Mouse (Mus musculus) midbrain, embryonic 11.5 days (tissue): ENCODE data around the gene Tex44. TPM values are rescaled to one million over a fixed set of nuclear protein-coding genes. Genes with fewer than 3 reads are reported as not detected.

ENCODE experiments used
- ATAC-seq: fragments of 200-750 bp; cut with Nextera tagmentation; 2 replicates; pipeline ENCODE4 v1.8.0; 2017; ENCODE audit warnings: moderate TSS enrichment, moderate library complexity; ENCODE audit not compliant: low FRiP score
- DNase-seq: peaks from one replicate; pipeline ENCODE4 v3.0.0; 2015; ENCODE audit warnings: low spot score; ENCODE audit errors: missing footprints
- H3K27ac ChIP-seq: fragments of 300-500 bp; sonication (generic); 2 replicates; pipeline ENCODE4 v1.5.1; 2014; ENCODE audit warnings: low read depth, low read length
- H3K27me3 ChIP-seq: fragments of 300-500 bp; sonication (generic); 2 replicates; pipeline ENCODE4 v1.6.1; 2014; ENCODE audit warnings: mild to moderate bottlenecking, low read length, moderate library complexity, mixed read lengths; ENCODE audit not compliant: control insufficient read depth, insufficient read depth
- H3K36me3 ChIP-seq: fragments of 300-500 bp; sonication (generic); 2 replicates; pipeline ENCODE4 v1.6.1; 2014; ENCODE audit warnings: mild to moderate bottlenecking, low read length, moderate library complexity, mixed read lengths; ENCODE audit not compliant: control insufficient read depth, insufficient read depth
- H3K4me1 ChIP-seq: fragments of 300-500 bp; sonication (generic); 2 replicates; pipeline ENCODE4 v1.6.1; 2014; ENCODE audit warnings: low read length; ENCODE audit not compliant: control insufficient read depth, insufficient read depth
- H3K4me2 ChIP-seq: fragments of 300-500 bp; sonication (generic); 2 replicates; pipeline ENCODE4 v1.6.1; 2014; ENCODE audit warnings: mild to moderate bottlenecking, moderate library complexity
- H3K4me3 ChIP-seq: fragments of 300-500 bp; sonication (generic); 2 replicates; pipeline ENCODE4 v1.5.1; 2014; ENCODE audit warnings: low read depth, low read length
- H3K9ac ChIP-seq: fragments of 300-500 bp; sonication (generic); 2 replicates; pipeline ENCODE4 v1.6.1; 2014; ENCODE audit warnings: low read length
- H3K9me3 ChIP-seq: fragments of 300-500 bp; sonication (generic); 2 replicates; pipeline ENCODE4 v1.6.1; 2016; ENCODE audit warnings: low read length; ENCODE audit not compliant: control insufficient read depth
- WGBS: fragments of 180-500 bp; shearing (Covaris S2); extraction: QIAGEN DNeasy Blood & Tissue Kit; methylation state at CpG from one replicate; pipeline ENCODE4 v1.1.7; 2014; 5-methylcytosine and 5-hydroxymethylcytosine counted together
- polyA plus RNA-seq: library from polyadenylated mRNA; unstranded; fragments of >200 nt; fragmentation: Nextera tagmentation; extraction: Ambion mirVana; gene quantifications from 2 replicates; pipeline ENCODE4 v1.2.1, GENCODE M21; 2014

Gene Tex44
- polyA plus RNA-seq, 1 experiment from 2014 or later, result not detected

- Histone ChIP-seq H3K9ac (0 out of 2 replicates have a peak overlapping the region, but pooled peaks have one; percentile 17), H3K4me2 (no peak overlapping the region), H3K36me3 (no peaks in the 10 kb centered on the region), H3K4me1 (peaks cover 34% of the 10 kb centered on the region), H3K27ac (no peak overlapping the region), H3K9me3 (no peaks in the 10 kb centered on the region), H3K27me3 (no peaks in the 10 kb centered on the region), H3K4me3 (no peak overlapping the region)
- 32% methylated on average over 8 of the region's 8 CpGs for WGBS
- ATAC-seq (no peak), DNase-seq (no peak)
Observed at GRCm38 (mm10) chr1:86439487-86440170, 13.5 kb downstream of the Tex44 start.

DNA sequence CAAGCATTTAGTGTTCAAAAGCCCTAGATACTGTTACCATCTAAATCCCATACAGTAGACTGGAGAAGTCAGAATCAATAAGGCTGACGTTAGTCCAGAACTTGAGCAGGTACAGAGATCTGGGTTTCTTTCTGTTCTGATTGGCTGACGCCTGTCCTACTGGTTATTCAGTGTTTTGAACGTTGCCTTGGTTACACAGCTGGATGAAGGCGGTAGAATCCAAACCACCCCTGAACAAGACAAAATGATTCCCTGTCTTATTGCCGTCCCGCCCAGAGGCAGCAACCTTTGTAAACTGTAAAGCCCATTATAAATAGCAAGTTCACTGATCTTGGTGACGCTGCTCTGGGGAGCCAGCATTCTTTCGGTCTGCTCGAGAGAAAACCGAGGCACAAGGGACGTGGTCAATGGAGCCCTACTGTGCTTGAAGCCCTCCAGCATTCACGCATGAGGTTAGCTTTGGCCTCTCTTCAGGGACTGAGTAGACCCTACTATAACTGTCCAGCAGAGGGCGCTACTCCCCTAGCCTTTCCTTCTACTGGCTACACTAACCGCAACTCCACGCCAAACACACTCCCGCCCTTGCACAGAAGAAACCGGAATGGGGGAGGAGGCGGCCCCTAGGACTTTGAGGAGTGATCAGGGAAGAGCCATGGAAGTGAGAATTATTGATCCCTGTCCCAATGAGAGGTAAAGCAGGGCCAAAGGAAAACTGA lies 14.2 kb downstream of the Tex44 start:
- DNase-seq, result peak; percentile 99
- Histone ChIP-seq H3K9ac (peak overlapping the region; percentile 97; the same call in 1 of the 2 replicates), H3K36me3 (no peaks in the 10 kb centered on the region), H3K27me3 (no peaks in the 10 kb centered on the region), H3K4me2 (peak overlapping the region; percentile 81), H3K9me3 (no peaks in the 10 kb centered on the region), H3K4me1 (peaks cover 27% of the 10 kb centered on the region), H3K4me3 (peak overlapping the region; percentile 44), H3K27ac (peak overlapping the region; percentile 99; the same call in 1 of the 2 replicates)
- ATAC-seq, result peak; percentile 77
- 3% methylated on average over 18 of the region's 18 CpGs for WGBS

GRCm38 (mm10) chr1:86440887-86441723 lies 15.0 kb downstream of the Tex44 start:
- Histone ChIP-seq H3K36me3 (no peaks in the 10 kb centered on the region), H3K4me2 (peak overlapping the region; percentile 81), H3K9ac (peak overlapping the region; percentile 97), H3K9me3 (no peaks in the 10 kb centered on the region), H3K27me3 (no peaks in the 10 kb centered on the region), H3K4me1 (peaks cover 21% of the 10 kb centered on the region), H3K27ac (peak overlapping the region; percentile 99), H3K4me3 (peak overlapping the region; percentile 44)
- ATAC-seq (peak; percentile 41), DNase-seq (peak; percentile 96)
- under 1% methylated on average over 23 of the region's 29 CpGs for WGBS

GRCm38 (mm10) chr1:86441724-86441979 lies 15.5 kb downstream of the Tex44 start:
- Histone ChIP-seq H3K27ac (peak overlapping the region; percentile 99), H3K4me2 (peak overlapping the region; percentile 81), H3K4me3 (peak overlapping the region; percentile 44), H3K9me3 (no peaks in the 10 kb centered on the region), H3K4me1 (peaks cover 21% of the 10 kb centered on the region), H3K27me3 (no peaks in the 10 kb centered on the region), H3K9ac (peak overlapping the region; percentile 97), H3K36me3 (no peaks in the 10 kb centered on the region)
- 0% methylated on average over 5 of the region's 5 CpGs for WGBS
- ATAC-seq (no peak; the same call in 1 of the 2 replicates), DNase-seq (no peak)

DNA sequence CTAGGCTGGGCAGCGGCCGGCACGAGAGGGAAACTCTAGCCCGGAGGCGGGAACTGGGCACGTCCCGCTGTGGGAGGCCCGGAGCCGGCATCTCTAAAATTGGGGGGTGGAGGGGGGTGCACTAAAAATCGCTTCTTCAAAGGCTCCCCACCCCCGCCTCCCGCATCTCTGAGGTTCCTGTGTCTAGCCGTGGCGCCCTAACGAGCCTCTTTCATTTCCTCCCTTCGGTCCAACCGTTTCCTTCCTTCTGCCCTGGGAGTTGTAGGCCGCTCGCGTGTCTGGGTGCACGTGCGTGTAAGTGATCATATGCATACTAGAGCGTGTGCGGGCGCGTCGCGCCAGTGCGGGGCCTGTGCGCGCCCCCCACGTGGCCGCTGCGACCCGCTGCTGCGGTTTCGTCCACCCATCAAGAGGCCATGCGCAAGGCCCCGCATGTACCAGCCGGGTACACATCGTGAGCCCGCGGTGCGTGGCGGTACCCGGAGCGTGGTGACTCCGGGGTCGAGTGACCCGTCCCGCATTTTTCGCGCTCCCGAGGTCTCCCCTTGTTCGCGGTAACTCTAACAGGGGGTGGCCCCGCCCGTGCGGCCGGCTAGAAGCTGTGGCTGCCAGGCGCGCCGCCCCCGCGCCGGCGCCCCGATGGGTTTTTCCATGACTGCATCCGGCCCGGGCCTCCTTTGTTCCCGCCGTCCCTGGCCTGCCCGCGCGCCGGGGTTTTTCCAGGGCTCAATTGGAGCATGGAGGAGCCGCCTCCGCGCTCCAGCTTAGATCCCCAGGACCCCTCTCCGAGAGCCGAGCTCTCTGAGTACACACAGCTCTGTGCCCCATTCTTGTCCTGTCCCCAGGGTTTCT lies 16.1 kb downstream of the Tex44 start:
- Histone ChIP-seq H3K36me3 (no peaks in the 10 kb centered on the region), H3K27me3 (no peaks in the 10 kb centered on the region), H3K27ac (peak overlapping the region; percentile 99), H3K9ac (peak overlapping the region; percentile 97), H3K4me1 (peaks cover 21% of the 10 kb centered on the region), H3K4me2 (peak overlapping the region; percentile 81), H3K9me3 (no peaks in the 10 kb centered on the region), H3K4me3 (peak overlapping the region; percentile 44)
- peak; percentile 98 for DNase-seq
- under 1% methylated on average over 81 of the region's 81 CpGs for WGBS
- ATAC-seq, result peak; percentile 68

- Histone ChIP-seq H3K4me3 (peak overlapping the region; percentile 44), H3K4me2 (peak overlapping the region; percentile 81), H3K9me3 (no peaks in the 10 kb centered on the region), H3K27ac (peak overlapping the region; percentile 99), H3K9ac (peak overlapping the region; percentile 97), H3K36me3 (no peaks in the 10 kb centered on the region), H3K4me1 (peaks cover 21% of the 10 kb centered on the region), H3K27me3 (no peaks in the 10 kb centered on the region)
- WGBS, result 3% methylated on average over 24 of the region's 24 CpGs
- ATAC-seq (peak; percentile 4), DNase-seq (peak; percentile 98)
Observed at GRCm38 (mm10) chr1:86442832-86443231, 16.7 kb downstream of the Tex44 start.

DNA sequence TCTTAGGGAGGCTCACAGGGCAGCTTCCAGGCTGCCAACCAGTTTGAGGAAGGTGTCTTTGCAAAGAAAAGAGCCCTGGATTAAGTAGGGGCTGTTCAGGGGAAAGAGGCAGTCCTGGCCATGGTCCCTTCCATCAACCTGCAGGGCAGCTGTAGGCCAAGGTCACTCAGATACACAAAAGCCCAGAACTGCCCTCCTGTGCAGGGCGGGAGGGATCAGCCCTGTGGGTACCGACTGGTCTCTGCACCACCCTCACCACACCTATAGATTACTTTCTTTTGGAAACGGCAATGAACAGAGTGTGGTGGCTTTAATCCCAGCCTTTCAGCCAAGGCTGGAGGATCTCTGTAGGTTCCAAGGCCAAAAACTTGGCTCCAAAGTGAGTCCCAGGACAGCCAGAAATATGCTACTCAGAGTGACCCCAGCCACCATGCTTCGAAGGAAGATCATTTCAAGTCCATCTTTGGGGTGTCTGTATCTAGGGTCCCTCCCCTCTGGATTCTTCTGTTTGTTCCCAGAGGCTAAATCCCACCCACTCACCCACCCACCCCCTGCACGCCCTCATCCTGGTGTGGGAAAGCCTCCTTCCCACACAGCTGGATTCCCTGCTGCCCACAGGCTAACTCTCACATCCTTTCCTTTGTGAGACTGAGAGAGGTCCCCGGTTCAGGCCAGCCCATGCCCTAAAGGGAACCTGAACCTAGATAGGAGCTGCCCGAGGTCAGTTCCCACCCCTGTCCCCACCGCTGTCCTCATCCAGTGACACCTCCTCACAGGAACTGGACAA lies 17.4 kb downstream of the Tex44 start:
- 55% methylated on average over 8 of the region's 8 CpGs for WGBS
- ATAC-seq (no peak), DNase-seq (peak; percentile 89)
- peak overlapping the region; percentile 81 for H3K4me2 ChIP-seq
- peak overlapping the region; percentile 99 for H3K27ac ChIP-seq
- no peak overlapping the region; the same call in 1 of the 2 replicates for H3K4me3 ChIP-seq
- H3K27me3 ChIP-seq, result no peaks in the 10 kb centered on the region
- H3K4me1 ChIP-seq, result peaks cover 21% of the 10 kb centered on the region
- no peaks in the 10 kb centered on the region for H3K9me3 ChIP-seq
- H3K9ac ChIP-seq, result peak overlapping the region; percentile 97
- no peaks in the 10 kb centered on the region for H3K36me3 ChIP-seq
